Mouse (Mus musculus): Measurements from ENCODE around the gene Tom1l1.

The Tom1l1 gene

GRCm38 (mm10) chr11:90622044-90622443, 66.1 kb downstream of the Tom1l1 start:
- in situ Hi-C loops (cut with MboI) = loop anchor here (25.0 kb wide), 1 partner anchor 435 kb away; the partner anchor contains the start of gene Gm45716

- in situ Hi-C loops (cut with MboI) = loop anchor here (25.0 kb wide), 1 partner anchor 429 kb away; the partner anchor contains the start of gene Gm45716
These were observed 71.7 kb downstream of the Tom1l1 start for GRCm38 (mm10) chr11:90616431-90616830.

DNA sequence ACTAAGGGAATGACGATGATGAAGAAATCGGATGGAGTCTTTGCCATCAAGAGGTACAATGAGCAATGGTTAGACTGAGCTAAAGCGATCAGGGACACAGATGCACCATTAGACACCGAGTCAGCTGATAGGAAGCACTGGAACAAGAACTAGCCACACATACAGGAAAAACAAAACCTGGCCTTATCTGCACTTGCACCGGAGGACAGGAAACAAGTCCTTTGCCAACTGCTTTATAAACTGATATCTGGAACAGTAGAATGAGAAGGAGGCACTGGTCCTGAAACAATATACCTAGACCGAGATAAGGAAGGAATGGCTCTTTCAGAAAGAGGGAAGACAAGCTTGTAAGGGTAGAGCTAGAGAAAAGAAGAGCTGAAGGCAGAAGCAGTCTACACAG, 73.4 kb downstream of the Tom1l1 start:
- in situ Hi-C loops (cut with MboI) = loop anchor here (25.0 kb wide), 1 partner anchor 427 kb away; the partner anchor contains the start of gene Gm45716

DNA sequence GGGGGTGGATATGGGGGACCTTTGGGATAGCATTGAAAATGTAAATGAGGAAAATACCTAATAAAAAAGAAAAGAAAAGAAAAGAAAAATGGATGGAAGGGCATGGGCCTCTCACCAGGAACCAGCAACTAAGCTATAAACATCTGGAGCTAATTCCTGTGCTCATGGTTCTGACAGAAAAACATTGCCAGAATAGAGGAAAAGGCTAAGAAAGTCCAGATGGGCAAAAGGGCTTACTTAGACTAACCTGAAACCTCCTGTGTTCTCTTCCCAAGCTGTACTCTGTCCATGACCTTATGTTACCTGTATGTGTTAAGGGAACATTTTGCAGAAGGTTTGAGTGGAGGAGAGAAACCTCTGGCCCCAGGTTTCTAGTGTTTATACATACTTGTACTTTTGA, 76.0 kb downstream of the Tom1l1 start:
- in situ Hi-C loops (cut with MboI) = loop anchor here (25.0 kb wide), 1 partner anchor 425 kb away; the partner anchor contains the start of gene Gm45716

DNA sequence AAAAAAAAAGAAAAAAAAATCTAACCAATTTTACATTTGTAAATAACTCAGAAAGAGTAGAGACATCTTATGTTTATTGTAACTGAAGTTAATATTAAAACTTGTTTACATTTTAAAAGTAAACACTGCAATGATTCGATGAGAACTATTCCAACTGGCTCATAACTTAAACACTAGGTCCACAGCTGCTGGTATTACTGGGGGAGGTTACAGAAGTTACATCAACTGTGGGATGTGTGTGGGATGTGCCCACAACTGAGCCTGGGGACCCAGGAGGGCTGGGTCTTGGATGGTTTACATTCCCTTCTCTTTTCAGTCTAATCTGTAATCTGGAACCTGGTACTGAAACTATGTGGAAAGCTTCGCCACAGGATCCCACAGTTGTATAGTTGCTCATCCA, 85.1 kb downstream of the Tom1l1 start:
- in situ Hi-C loops (cut with MboI) = loop anchor here (25.0 kb wide), 1 partner anchor 416 kb away; the partner anchor contains the start of gene Gm45716

DNA sequence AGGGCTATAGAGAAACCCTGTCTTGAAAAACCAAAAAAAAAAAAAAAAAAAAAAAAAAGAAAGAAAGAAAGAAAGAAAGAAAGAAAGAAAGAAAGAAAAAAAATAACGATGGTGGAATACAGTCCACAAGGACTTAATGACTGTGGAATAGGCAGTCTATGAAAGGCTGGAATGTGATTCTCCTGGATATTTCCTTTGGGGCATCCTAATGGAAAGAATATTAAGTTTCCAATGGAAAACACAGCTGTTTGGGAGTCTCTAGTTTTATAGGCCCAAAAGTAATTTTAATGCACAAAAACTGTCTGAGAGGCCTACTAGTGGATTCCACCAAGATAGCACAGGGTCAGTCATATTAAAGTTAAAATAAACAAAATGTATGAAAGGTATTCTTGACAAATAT, 92.3 kb downstream of the Tom1l1 start:
- in situ Hi-C loops (cut with MboI) = no loop called here
